Mouse (Mus musculus) lung, postnatal 0 days (tissue): ENCODE measurements at regions not wholly inside any gene's neighbourhood (a gene's known extent, or its start where the extent isn't known, plus 50 kb on each side); places are given as distances from the start of the nearest gene placed in this dataset.
A peak's percentile ranks its signal among the peaks of the same experiment; 100 is the strongest.

Experiments used
- ATAC-seq: fragments of 200-750 bp; cut with Nextera tagmentation; 2 replicates; pipeline ENCODE4 v1.8.0; 2017; ENCODE audit warnings: moderate library complexity
- DNase-seq: peaks from one replicate; pipeline ENCODE4 v3.0.0-alpha.2; 2016; ENCODE audit warnings: low spot score
- H3K27ac ChIP-seq: fragments of 300-500 bp; sonication (generic); 2 replicates; pipeline ENCODE4 v1.5.1; 2014; ENCODE audit warnings: antibody characterized with exemption, mild to moderate bottlenecking, low read length, mixed read lengths
- H3K27me3 ChIP-seq: fragments of 300-500 bp; sonication (generic); replicated peaks from 2 replicates; pipeline ENCODE4 v1.6.1; 2014; ENCODE audit warnings: low read length, mixed read lengths; ENCODE audit not compliant: insufficient read depth
- H3K36me3 ChIP-seq: fragments of 300-500 bp; sonication (generic); 2 replicates; pipeline ENCODE4 v1.6.1; 2014; ENCODE audit warnings: low read length, mixed read lengths; ENCODE audit not compliant: insufficient read depth
- H3K4me1 ChIP-seq: fragments of 300-500 bp; sonication (generic); 2 replicates; pipeline ENCODE4 v1.6.1; 2014; ENCODE audit warnings: antibody characterized with exemption, low read depth, low read length, mixed read lengths; ENCODE audit not compliant: insufficient read depth
- H3K4me2 ChIP-seq: fragments of 300-500 bp; sonication (generic); replicated peaks from 2 replicates; pipeline ENCODE4 v1.6.1; 2014; ENCODE audit warnings: low read depth, mild to moderate bottlenecking, low read length, moderate library complexity, mixed read lengths
- H3K4me3 ChIP-seq: fragments of 300-500 bp; sonication (generic); 2 replicates; pipeline ENCODE4 v1.5.1; 2014; ENCODE audit warnings: low read depth, low read length
- H3K9ac ChIP-seq: fragments of 300-500 bp; sonication (generic); replicated peaks from 2 replicates; pipeline ENCODE4 v1.6.1; 2014; ENCODE audit warnings: low read depth, mild to moderate bottlenecking
- H3K9me3 ChIP-seq: fragments of 300-500 bp; sonication (generic); 2 replicates; pipeline ENCODE4 v1.6.1; 2016; ENCODE audit warnings: low read length, mixed read lengths
- CTCF ChIP-seq: IDR thresholded peaks from 2 replicates; pipeline ENCODE4 v1.5.1; 2016; ENCODE audit warnings: antibody characterized with exemption, mild to moderate bottlenecking
- EP300 ChIP-seq: IDR thresholded peaks from 2 replicates; pipeline ENCODE4 v1.6.1; 2016; ENCODE audit warnings: antibody characterized with exemption, mild to moderate bottlenecking, control low read depth
- WGBS: fragments of 180-500 bp; shearing (Covaris S2); extraction: QIAGEN DNeasy Blood & Tissue Kit; methylation state at CpG from one replicate; pipeline ENCODE4 v1.1.7; 2014; 5-methylcytosine and 5-hydroxymethylcytosine counted together

DNA sequence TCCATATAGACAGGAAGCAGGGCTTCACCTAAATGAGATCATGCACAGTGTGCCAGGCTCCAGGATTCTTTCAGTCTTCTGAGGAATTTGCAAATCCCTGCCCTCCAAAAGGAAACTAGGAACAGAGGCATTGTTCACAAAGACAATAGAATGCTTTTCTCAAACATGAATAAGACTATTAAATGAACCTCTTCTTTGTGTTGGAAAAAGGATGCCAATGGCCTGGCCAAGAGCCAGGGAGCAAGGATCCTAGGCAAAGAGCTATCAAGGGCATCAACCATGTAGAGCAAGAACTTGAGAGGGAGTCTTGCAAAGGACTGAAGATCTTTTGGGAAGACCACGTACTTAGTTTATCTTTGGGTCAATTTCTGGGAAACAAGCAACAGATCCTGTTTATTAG, 415.4 kb downstream of the Mtx2 start:
- Histone ChIP-seq H3K27me3 (no peaks in the 10 kb centered on the region), H3K9me3 (no peaks in the 10 kb centered on the region), H3K4me2 (no peak overlapping the region), H3K9ac (no peak overlapping the region), H3K4me3 (no peak overlapping the region), H3K4me1 (no peaks in the 10 kb centered on the region), H3K27ac (no peak overlapping the region), H3K36me3 (no peaks in the 10 kb centered on the region)
- 58% methylated on average over 1 of the region's 1 CpGs for WGBS
- ATAC-seq (no peak; the same call in 1 of the 2 replicates), DNase-seq (peak; percentile 16)
- no peak for TF ChIP-seq CTCF
- no peak for TF ChIP-seq EP300

DNA sequence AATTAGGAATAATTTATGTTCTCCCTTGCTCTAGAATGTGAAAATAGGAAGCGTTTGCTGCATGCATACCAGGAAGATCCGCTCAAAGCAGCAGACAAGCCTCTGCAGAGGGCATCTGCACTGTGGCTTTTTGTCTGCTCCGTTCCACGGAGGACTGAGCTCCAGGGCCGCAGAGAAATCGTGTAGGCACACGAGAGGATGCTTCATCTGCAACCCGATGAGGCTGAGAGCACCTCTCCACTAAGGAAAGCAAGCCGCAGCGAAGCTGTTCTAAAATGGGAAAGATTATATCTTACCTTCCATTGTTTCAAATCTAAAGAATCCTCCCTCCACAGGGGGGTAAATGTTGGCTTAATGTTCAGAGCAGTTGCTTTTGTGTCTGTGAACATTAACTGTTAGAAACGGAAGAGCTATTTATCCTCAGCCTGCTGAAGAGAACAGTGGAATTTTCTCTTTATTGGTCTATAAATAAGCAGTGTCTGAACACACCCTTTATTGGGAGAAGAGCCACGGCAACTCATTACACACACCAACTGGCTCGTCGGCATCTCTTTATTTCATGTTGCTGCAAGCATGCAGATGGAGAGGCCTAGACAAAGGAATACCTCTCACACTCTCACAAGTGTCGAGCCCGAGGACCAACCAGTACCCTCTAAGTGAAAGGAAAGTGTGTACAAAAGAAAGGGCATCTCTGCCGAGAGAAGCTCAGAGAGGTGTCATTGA, 414.6 kb upstream of the Hnrnpa3 start:
- TF ChIP-seq EP300: peak; percentile 18; the same call in 1 of the 2 replicates
- no peak for TF ChIP-seq CTCF
- 0 out of 2 replicates have a peak, but pooled peaks have one; percentile 17 for ATAC-seq
- Histone ChIP-seq H3K9me3 (no peaks in the 10 kb centered on the region), H3K4me1 (no peaks in the 10 kb centered on the region), H3K27ac (no peak overlapping the region), H3K27me3 (no peaks in the 10 kb centered on the region), H3K4me3 (no peak overlapping the region), H3K4me2 (no peak overlapping the region), H3K9ac (no peak overlapping the region), H3K36me3 (no peaks in the 10 kb centered on the region)
- DNase-seq: peak; percentile 27
- 46% methylated on average over 17 of the region's 17 CpGs for WGBS

DNA sequence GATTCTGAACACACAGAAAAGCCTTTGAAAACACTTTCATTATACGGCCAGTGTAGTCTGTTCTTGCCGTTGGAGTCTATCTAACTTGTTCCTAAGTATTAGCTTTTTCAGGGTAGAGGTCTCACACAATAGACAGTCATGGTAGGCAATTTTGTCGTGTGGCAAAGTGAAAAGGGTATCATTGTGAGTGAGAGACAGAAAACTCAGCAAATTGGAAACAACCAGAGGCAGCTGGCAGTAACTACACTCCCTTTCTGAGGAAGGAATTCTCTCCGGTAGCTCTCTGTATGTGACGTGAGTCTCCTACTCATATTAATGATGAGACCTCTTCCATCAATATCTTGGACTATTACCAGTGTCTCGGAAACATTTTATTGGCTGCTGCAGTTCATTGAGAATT, 413.8 kb upstream of the Hnrnpa3 start:
- H3K9ac ChIP-seq: no peak overlapping the region
- WGBS: 89% methylated on average over 6 of the region's 6 CpGs
- H3K9me3 ChIP-seq: no peaks in the 10 kb centered on the region
- H3K27ac ChIP-seq: no peak overlapping the region
- H3K4me3 ChIP-seq: no peak overlapping the region
- TF ChIP-seq EP300: no peak
- TF ChIP-seq CTCF: no peak
- no peak for ATAC-seq
- no peaks in the 10 kb centered on the region for H3K36me3 ChIP-seq
- H3K4me1 ChIP-seq: no peaks in the 10 kb centered on the region
- H3K27me3 ChIP-seq: no peaks in the 10 kb centered on the region
- H3K4me2 ChIP-seq: no peak overlapping the region
- DNase-seq: no peak

DNA sequence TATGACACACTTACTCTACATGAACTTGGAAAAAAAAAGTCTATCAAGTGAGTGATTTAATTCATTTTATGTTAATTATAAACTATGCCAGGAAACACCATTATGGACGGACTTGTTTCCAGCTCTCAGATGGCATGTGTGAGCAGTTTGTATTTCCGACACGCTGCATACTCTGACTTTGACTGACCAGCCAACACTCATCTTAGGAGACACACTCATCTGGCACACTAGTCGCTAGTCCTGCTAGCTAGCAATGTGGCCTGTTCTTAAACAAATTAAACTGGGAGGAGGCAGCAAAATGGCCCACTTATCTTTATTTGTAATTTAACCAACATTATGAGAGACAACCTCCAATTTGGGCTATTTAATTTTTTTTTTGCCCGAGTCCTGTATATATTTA, 413.4 kb upstream of the Hnrnpa3 start:
- no peak overlapping the region for H3K4me3 ChIP-seq
- no peaks in the 10 kb centered on the region for H3K27me3 ChIP-seq
- ATAC-seq (no peak), DNase-seq (no peak)
- no peaks in the 10 kb centered on the region for H3K9me3 ChIP-seq
- H3K27ac ChIP-seq: no peak overlapping the region
- H3K9ac ChIP-seq: no peak overlapping the region
- H3K4me2 ChIP-seq: no peak overlapping the region
- H3K4me1 ChIP-seq: no peaks in the 10 kb centered on the region
- TF ChIP-seq EP300: no peak
- no peak for TF ChIP-seq CTCF
- 66% methylated on average over 5 of the region's 5 CpGs for WGBS
- H3K36me3 ChIP-seq: no peaks in the 10 kb centered on the region

DNA sequence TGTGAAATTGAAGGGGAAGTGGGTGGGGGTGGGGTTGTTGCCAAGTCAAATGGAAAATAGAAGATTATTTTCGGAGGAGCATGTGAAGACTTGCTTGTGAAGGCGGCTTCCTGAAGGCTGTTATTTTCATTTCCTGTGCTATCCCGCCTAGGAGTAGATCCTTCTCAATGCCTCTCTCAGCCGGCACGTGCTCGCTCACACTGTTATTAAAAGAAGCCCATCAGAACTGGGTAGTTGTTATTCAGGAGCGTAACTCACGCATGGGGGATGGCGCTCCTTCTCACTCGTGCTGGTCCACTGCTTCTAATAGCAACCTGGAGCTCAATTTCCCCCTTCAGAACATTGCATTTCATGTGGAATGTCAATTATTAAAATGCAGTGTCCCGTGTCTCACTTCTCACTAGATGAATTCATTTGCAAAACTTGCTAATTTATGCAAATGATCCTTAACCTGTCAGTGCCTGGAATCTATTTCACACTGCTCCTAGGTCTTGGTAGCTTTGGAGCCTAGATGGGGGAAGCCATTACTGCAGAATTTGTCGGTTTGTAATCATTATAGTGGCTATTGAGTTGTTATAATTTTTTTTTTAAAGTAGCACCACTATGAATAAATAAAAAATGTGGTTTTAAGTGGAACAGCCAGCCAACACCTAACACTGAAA, 412.8 kb upstream of the Hnrnpa3 start:
- H3K4me1 ChIP-seq: no peaks in the 10 kb centered on the region
- TF ChIP-seq CTCF (no peak), EP300 (no peak)
- H3K27me3 ChIP-seq: no peaks in the 10 kb centered on the region
- no peak overlapping the region for H3K27ac ChIP-seq
- no peak overlapping the region for H3K4me3 ChIP-seq
- no peaks in the 10 kb centered on the region for H3K36me3 ChIP-seq
- no peaks in the 10 kb centered on the region for H3K9me3 ChIP-seq
- ATAC-seq (no peak), DNase-seq (no peak)
- 36% methylated on average over 12 of the region's 12 CpGs for WGBS
- H3K9ac ChIP-seq: no peak overlapping the region
- H3K4me2 ChIP-seq: no peak overlapping the region

DNA sequence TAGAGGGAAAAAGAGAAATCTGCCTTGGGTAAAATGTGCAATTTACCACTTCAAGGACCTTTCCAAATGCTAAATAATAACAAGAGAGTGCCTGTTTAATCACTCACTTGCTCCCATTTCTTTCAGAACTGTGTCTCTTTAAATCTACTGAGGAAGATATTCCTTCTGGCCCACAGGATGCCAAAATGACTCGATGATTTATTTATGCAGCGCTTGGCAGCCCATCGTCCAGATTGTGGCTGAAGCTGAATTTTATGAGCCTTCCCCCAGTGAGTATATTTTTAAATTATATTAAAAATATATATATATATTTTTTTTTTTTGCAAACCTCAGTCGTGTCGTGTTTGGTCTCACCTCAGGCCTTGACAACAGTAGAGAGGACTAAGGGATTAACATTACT, 410.8 kb upstream of the Hnrnpa3 start:
- DNase-seq (no peak), ATAC-seq (no peak)
- Histone ChIP-seq H3K9me3 (no peaks in the 10 kb centered on the region), H3K9ac (no peak overlapping the region), H3K4me1 (no peaks in the 10 kb centered on the region), H3K27me3 (no peaks in the 10 kb centered on the region), H3K27ac (no peak overlapping the region), H3K36me3 (no peaks in the 10 kb centered on the region), H3K4me2 (no peak overlapping the region), H3K4me3 (no peak overlapping the region)
- TF ChIP-seq CTCF: no peak
- TF ChIP-seq EP300: no peak
- 31% methylated on average over 5 of the region's 5 CpGs for WGBS
